Mouse (Mus musculus) heart, postnatal 0 days (tissue): ENCODE results near the gene Hdac11. TPM values are rescaled to one million over a fixed set of nuclear protein-coding genes. Genes with fewer than 3 reads are reported as not detected.
A peak's percentile ranks its signal among the peaks of the same experiment; 100 is the strongest.

ENCODE experiments used
- ATAC-seq: fragments of 200-750 bp; cut with Nextera tagmentation; 2 replicates; pipeline ENCODE4 v1.8.0; 2017; ENCODE audit warnings: low read depth, moderate number of reproducible peaks, moderate library complexity; ENCODE audit not compliant: insufficient read depth
- DNase-seq: peaks from one replicate; pipeline ENCODE4 v3.0.0-alpha.2; 2016; ENCODE audit warnings: low spot score
- H3K27ac ChIP-seq: fragments of 300-500 bp; sonication (generic); 2 replicates; pipeline ENCODE4 v1.5.1; 2014; ENCODE audit warnings: low read depth, mild to moderate bottlenecking
- H3K27me3 ChIP-seq: fragments of 300-500 bp; sonication (generic); 2 replicates; pipeline ENCODE4 v1.6.1; 2014; ENCODE audit warnings: low read length, mixed read lengths; ENCODE audit not compliant: control insufficient read depth, insufficient read depth
- H3K36me3 ChIP-seq: fragments of 300-500 bp; sonication (generic); replicated peaks from 2 replicates; pipeline ENCODE4 v1.6.1; 2014; ENCODE audit warnings: low read length, mixed read lengths; ENCODE audit not compliant: control insufficient read depth, insufficient read depth
- H3K4me1 ChIP-seq: fragments of 300-500 bp; sonication (generic); 2 replicates; pipeline ENCODE4 v1.6.1; 2014; ENCODE audit warnings: antibody characterized with exemption; ENCODE audit not compliant: control insufficient read depth, insufficient read depth
- H3K4me2 ChIP-seq: fragments of 300-500 bp; sonication (generic); 2 replicates; pipeline ENCODE4 v1.6.1; 2014; ENCODE audit warnings: low read depth, mild to moderate bottlenecking, low read length, moderate library complexity
- H3K4me3 ChIP-seq: fragments of 300-500 bp; sonication (generic); 2 replicates; pipeline ENCODE4 v1.5.1; 2014; ENCODE audit warnings: low read depth, low read length
- H3K9ac ChIP-seq: fragments of 300-500 bp; sonication (generic); replicated peaks from 2 replicates; pipeline ENCODE4 v1.6.1; 2014; ENCODE audit warnings: low read depth, low read length, mixed read lengths
- H3K9me3 ChIP-seq: fragments of 300-500 bp; sonication (generic); replicated peaks from 2 replicates; pipeline ENCODE4 v1.6.1; 2016; ENCODE audit warnings: low read length; ENCODE audit not compliant: control insufficient read depth
- CTCF ChIP-seq: IDR thresholded peaks from 2 replicates; pipeline ENCODE4 v1.5.1; 2016; ENCODE audit warnings: antibody characterized with exemption, control low read depth, low read depth
- EP300 ChIP-seq: IDR thresholded peaks from 2 replicates; pipeline ENCODE4 v1.6.1; 2016; ENCODE audit warnings: antibody characterized with exemption, low read depth
- WGBS: fragments of 180-500 bp; shearing (Covaris S2); extraction: QIAGEN DNeasy Blood & Tissue Kit; methylation state at CpG from one replicate; pipeline ENCODE4 v1.1.7; 2014; 5-methylcytosine and 5-hydroxymethylcytosine counted together
- polyA plus RNA-seq: library from polyadenylated mRNA; unstranded; fragments of >200 nt; fragmentation: Nextera tagmentation; extraction: Ambion mirVana; gene quantifications from 2 replicates; pipeline ENCODE4 v1.2.1, GENCODE M21; 2015
- total RNA-seq: library from RNA; depleted of rRNA; stranded (reverse); fragments of >200 nt; gene quantifications from 2 replicates; pipeline ENCODE4 v1.2.3, GENCODE M21; 2014; ENCODE audit warnings: low replicate concordance

Hdac11 gene
- total and polyA plus RNA-seq, 2 experiments from 2014 or later, result 9.5 to 17.9 TPM

DNA sequence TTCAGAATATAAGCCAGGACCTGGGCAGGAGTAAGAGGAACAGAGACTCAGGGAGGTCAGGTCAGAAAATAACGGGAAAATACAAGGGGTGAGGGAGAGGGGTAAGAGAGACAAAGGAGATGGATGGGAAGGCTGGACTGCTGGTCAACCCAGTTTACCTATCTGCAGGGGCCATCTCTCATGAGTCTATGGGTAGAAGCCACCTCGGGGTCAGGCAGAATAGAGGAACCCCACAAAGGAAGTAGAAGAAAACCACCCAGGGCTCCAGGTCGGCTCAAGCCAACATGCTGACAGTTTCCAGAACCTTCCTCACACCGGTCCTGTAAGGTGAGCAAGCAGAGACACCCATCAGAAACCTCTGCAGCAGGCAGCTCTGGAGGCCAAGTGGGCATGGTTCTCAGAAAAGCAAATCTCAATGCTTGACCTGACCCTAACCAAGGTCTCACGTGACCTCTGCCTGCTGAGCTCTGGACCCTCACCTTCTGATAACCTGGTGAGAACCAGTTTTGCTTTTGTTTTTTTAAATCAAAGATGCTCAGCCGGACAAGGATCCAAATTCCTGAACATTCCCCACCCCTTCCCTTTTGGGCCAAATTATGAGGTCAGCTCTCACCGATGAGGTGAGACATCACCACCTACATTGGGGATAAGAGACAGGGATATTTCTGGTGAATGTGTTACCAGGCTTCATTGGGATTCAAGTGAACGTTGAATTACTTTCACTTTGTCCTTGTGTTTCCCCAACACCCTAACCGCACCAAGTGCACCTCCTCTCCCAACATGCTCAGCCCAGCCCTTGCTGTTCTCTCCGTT is 45.1 kb upstream of the Hdac11 start:
- H3K4me2 ChIP-seq, result no peak overlapping the region; the same call in 1 of the 2 replicates
- H3K4me3 ChIP-seq, result no peak overlapping the region
- no peaks in the 10 kb centered on the region for H3K27me3 ChIP-seq
- peaks cover 18% of the 10 kb centered on the region for H3K4me1 ChIP-seq
- TF ChIP-seq CTCF, result no peak
- no peak for TF ChIP-seq EP300
- no peak overlapping the region for H3K9ac ChIP-seq
- H3K27ac ChIP-seq, result no peak overlapping the region
- ATAC-seq (no peak), DNase-seq (no peak)
- H3K36me3 ChIP-seq, result no peaks in the 10 kb centered on the region
- WGBS, result 70% methylated on average over 10 of the region's 10 CpGs
- no peaks in the 10 kb centered on the region for H3K9me3 ChIP-seq

DNA sequence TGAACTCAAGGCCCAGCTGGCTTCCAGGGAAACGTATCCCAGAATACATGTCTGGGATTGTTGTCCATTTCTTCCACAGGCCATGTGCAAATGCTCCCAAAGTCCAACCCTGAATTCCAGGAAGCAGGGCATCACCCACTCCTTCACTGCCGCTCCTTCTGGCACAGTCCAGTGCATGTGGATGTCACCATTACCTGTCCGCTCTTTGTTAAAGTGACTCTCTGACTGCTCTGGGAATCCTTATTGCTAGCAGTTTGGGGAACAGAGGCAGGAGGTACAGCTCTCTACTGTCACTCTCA is 44.6 kb upstream of the Hdac11 start:
- Histone ChIP-seq H3K4me1 (peaks cover 18% of the 10 kb centered on the region), H3K27me3 (no peaks in the 10 kb centered on the region), H3K9ac (no peak overlapping the region), H3K4me2 (no peak overlapping the region), H3K27ac (no peak overlapping the region), H3K9me3 (no peaks in the 10 kb centered on the region), H3K4me3 (no peak overlapping the region), H3K36me3 (no peaks in the 10 kb centered on the region)
- no peak for DNase-seq
- 87% methylated on average over 3 of the region's 3 CpGs for WGBS
- TF ChIP-seq CTCF (no peak), EP300 (no peak)
- no peak for ATAC-seq

DNA sequence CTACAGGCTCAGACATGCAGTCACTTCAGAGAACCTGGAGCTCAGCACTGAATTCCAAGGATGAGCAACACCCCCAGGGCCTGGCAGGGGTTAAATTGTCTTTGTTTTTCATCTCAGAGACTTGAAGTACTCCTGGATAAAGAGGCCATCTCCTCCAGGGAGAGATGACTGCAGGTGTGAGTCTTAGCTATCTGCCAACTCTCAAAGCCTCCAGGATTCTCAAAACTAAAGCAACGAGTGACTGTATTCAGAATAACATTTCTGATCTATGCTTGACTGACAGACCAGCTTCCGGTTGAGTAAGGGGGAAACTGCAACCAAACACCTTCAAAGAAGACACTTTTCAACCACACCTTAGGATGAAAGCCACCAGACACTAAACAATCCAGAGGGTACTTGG is 41.7 kb upstream of the Hdac11 start:
- H3K27ac ChIP-seq, result peak overlapping the region; percentile 40; the same call in 1 of the 2 replicates
- no peaks in the 10 kb centered on the region for H3K27me3 ChIP-seq
- ATAC-seq (no peak), DNase-seq (no peak)
- TF ChIP-seq EP300, result no peak
- no peak for TF ChIP-seq CTCF
- WGBS, result 38% methylated on average over 2 of the region's 2 CpGs
- H3K36me3 ChIP-seq, result no peaks in the 10 kb centered on the region
- no peak overlapping the region for H3K4me3 ChIP-seq
- peaks cover 21% of the 10 kb centered on the region for H3K4me1 ChIP-seq
- H3K9ac ChIP-seq, result no peak overlapping the region
- H3K9me3 ChIP-seq, result no peaks in the 10 kb centered on the region
- H3K4me2 ChIP-seq, result no peak overlapping the region

- no peaks in the 10 kb centered on the region for H3K36me3 ChIP-seq
- WGBS, result 52% methylated on average over 1 of the region's 1 CpGs
- H3K4me3 ChIP-seq, result no peak overlapping the region
- no peaks in the 10 kb centered on the region for H3K9me3 ChIP-seq
- no peak overlapping the region for H3K9ac ChIP-seq
- peaks cover 21% of the 10 kb centered on the region for H3K4me1 ChIP-seq
- ATAC-seq (no peak), DNase-seq (no peak)
- H3K4me2 ChIP-seq, result no peak overlapping the region
- TF ChIP-seq CTCF (no peak), EP300 (no peak)
- H3K27ac ChIP-seq, result peak overlapping the region; percentile 3; the same call in 1 of the 2 replicates
- H3K27me3 ChIP-seq, result no peaks in the 10 kb centered on the region
These were observed 41.3 kb upstream of the Hdac11 start for GRCm38 (mm10) chr6:91115158-91115557.

GRCm38 (mm10) chr6:91115863-91116243 is 40.6 kb upstream of the Hdac11 start:
- Histone ChIP-seq H3K9me3 (no peaks in the 10 kb centered on the region), H3K27ac (no peak overlapping the region)
- no peak for ATAC-seq

More at GRCm38 (mm10) chr6:91115863-91116243, 40.6 kb upstream of the Hdac11 start:
- Histone ChIP-seq H3K36me3 (no peaks in the 10 kb centered on the region), H3K27me3 (no peaks in the 10 kb centered on the region), H3K4me3 (peak overlapping the region; percentile 79), H3K4me1 (peaks cover 21% of the 10 kb centered on the region), H3K4me2 (peak overlapping the region; percentile 100), H3K9ac (peak overlapping the region; percentile 71)
- 38% methylated on average over 4 of the region's 4 CpGs for WGBS
- no peak for TF ChIP-seq CTCF
- no peak for TF ChIP-seq EP300
- DNase-seq, result no peak
